Mouse (Mus musculus) limb, embryonic 14.5 days (tissue): Measurements from ENCODE around the gene Ctbs. TPM values are rescaled to one million over a fixed set of nuclear protein-coding genes. Genes with fewer than 3 reads are reported as not detected.

ENCODE experiments used
- ATAC-seq: fragments of 200-750 bp; cut with Nextera tagmentation; 2 replicates; pipeline ENCODE4 v1.8.0; 2017; ENCODE audit warnings: low read depth, moderate number of reproducible peaks, moderate TSS enrichment; ENCODE audit not compliant: low FRiP score
- DNase-seq: peaks from one replicate; pipeline ENCODE4 v3.0.0-alpha.2; 2015; ENCODE audit warnings: low spot score
- H3K27ac ChIP-seq: fragments of 300-500 bp; sonication (generic); replicated peaks from 2 replicates; pipeline ENCODE4 v1.5.1; 2014; ENCODE audit warnings: low read depth, mild to moderate bottlenecking, low read length, moderate library complexity, mixed read lengths
- H3K27me3 ChIP-seq: fragments of 300-500 bp; sonication (generic); 2 replicates; pipeline ENCODE4 v1.6.1; 2014; ENCODE audit warnings: low read length, mixed read lengths; ENCODE audit not compliant: control insufficient read depth, insufficient read depth
- H3K36me3 ChIP-seq: fragments of 300-500 bp; sonication (generic); 2 replicates; pipeline ENCODE4 v1.6.1; 2014; ENCODE audit warnings: mild to moderate bottlenecking, low read length, moderate library complexity, mixed read lengths; ENCODE audit not compliant: control insufficient read depth, insufficient read depth
- H3K4me1 ChIP-seq: fragments of 300-500 bp; sonication (generic); 2 replicates; pipeline ENCODE4 v1.6.1; 2014; ENCODE audit warnings: antibody characterized with exemption, low read length, mixed read lengths; ENCODE audit not compliant: control insufficient read depth, insufficient read depth
- H3K4me2 ChIP-seq: fragments of 300-500 bp; sonication (generic); replicated peaks from 2 replicates; pipeline ENCODE4 v1.6.1; 2014; ENCODE audit warnings: low read depth, mild to moderate bottlenecking, low read length, moderate library complexity; ENCODE audit not compliant: severe bottlenecking
- H3K4me3 ChIP-seq: fragments of 300-500 bp; sonication (generic); replicated peaks from 2 replicates; pipeline ENCODE4 v1.5.1; 2014; ENCODE audit warnings: low read length
- H3K9ac ChIP-seq: fragments of 300-500 bp; sonication (generic); 2 replicates; pipeline ENCODE4 v1.6.1; 2014; ENCODE audit warnings: mild to moderate bottlenecking, low read depth, low read length, moderate library complexity; ENCODE audit not compliant: severe bottlenecking
- H3K9me3 ChIP-seq: fragments of 300-500 bp; sonication (generic); 2 replicates; pipeline ENCODE4 v1.6.1; 2016; ENCODE audit warnings: low read length; ENCODE audit not compliant: control insufficient read depth
- POLR2A ChIP-seq: fragments of 200-500 bp; IDR thresholded peaks from 2 replicates; pipeline ENCODE4 v1.8.0; 2012; ENCODE audit warnings: inconsistent platforms, mild to moderate bottlenecking, moderate library complexity, borderline replicate concordance; ENCODE audit not compliant: insufficient read depth, insufficient read length; ENCODE audit errors: extremely low read depth
- WGBS: fragments of 180-500 bp; shearing (Covaris S2); extraction: QIAGEN DNeasy Blood & Tissue Kit; methylation state at CpG from one replicate; pipeline ENCODE4 v1.1.7; 2014; 5-methylcytosine and 5-hydroxymethylcytosine counted together
- polyA plus RNA-seq, 2 experiments: library from polyadenylated mRNA; depleted of rRNA in 1 of 2; stranded (reverse) in 1 of 2; unstranded in 1 of 2; fragments of >200 nt; fragmentation: Nextera tagmentation in 1 of 2; extraction: Ambion mirVana in 1 of 2; gene quantifications; 2 replicates each; pipeline versions ENCODE4 v1.2.1 to v1.2.3; 2012 to 2014

Gene Ctbs
- polyA plus RNA-seq, 2 experiments: 5.4 to 9.3 TPM

DNA sequence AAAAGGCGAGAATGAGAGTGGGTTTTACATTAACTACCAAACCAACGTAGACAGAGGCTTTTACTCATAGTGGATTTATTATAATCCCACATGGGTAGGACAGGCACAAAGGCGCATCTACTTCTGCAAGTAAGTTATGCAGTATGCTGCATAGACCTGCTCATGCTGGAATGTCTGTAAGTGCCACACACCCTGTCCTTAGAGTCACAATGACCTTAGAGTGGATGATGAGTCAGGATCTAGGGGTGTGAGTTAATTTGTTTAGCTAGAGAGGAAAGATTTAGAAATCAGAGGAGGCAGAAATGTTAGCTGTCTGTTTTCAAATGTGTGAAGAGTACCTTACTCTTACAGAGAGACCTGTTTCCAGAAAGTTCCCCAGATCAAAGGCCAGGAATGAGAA lies 2.0 kb upstream of the Ctbs start:
- TF ChIP-seq POLR2A: no peak
- no peaks in the 10 kb centered on the region for H3K4me1 ChIP-seq
- no peak overlapping the region for H3K9ac ChIP-seq
- no peak for ATAC-seq
- no peak overlapping the region for H3K4me2 ChIP-seq
- no peak overlapping the region for H3K4me3 ChIP-seq
- 81% methylated on average over 3 of the region's 3 CpGs for WGBS
- no peak overlapping the region for H3K27ac ChIP-seq
- no peaks in the 10 kb centered on the region for H3K27me3 ChIP-seq
- no peak for DNase-seq
- 0 out of 2 replicates have a peak, but pooled peaks cover 4% of the 10 kb centered on the region for H3K36me3 ChIP-seq
- H3K9me3 ChIP-seq: no peaks in the 10 kb centered on the region

DNA sequence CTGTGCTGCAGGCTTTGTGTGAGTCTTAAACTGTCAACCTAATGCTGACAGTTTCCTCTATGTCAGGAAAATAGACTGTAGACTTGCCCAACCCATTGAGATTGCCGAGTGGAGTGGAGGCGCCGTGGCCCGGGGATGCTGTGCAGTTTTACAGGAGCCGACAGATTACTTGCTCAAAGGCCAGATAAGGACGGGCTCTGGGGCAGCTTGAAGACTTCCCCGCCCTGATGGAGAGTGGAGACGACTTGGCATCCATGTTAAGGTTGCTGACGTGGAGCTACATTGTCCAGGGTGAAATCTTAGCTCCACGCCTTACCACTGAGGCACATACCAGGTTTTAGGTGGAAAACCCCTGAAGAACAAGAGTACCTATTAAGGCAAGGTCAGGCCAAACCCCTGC lies 1.2 kb upstream of the Ctbs start:
- 87% methylated on average over 10 of the region's 10 CpGs for WGBS
- H3K9ac ChIP-seq: no peak overlapping the region

DNA sequence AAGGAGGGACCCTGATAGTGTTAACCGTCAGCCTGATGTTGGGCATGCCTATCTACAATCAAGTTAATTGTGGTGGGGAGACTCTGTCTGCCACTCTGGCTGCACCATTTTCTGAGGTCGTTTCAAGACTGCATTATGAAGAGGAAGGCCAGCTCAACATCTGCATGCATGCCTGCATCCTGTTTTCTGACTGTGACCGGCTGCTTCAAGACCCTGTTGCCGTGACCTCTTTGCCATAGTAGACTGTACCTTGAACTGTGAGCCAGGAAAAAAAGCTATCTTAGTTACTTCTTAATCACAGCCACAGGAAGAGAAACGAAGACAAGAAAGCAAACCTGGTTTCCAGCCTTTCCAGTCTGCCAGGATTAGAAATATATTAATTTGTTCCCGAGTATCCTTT lies 626 bp upstream of the Ctbs start:
- H3K27me3 ChIP-seq: no peaks in the 10 kb centered on the region
- 62% methylated on average over 6 of the region's 6 CpGs for WGBS

More for the DNA sequence above, 1.2 kb upstream of the Ctbs start:
- ATAC-seq: no peak
- H3K4me1 ChIP-seq: no peaks in the 10 kb centered on the region
- TF ChIP-seq POLR2A: no peak
- H3K9me3 ChIP-seq: no peaks in the 10 kb centered on the region
- H3K4me3 ChIP-seq: no peak overlapping the region
- no peak for DNase-seq
- 0 out of 2 replicates have a peak, but pooled peaks cover 4% of the 10 kb centered on the region for H3K36me3 ChIP-seq
- no peak overlapping the region for H3K4me2 ChIP-seq
- H3K27ac ChIP-seq: no peak overlapping the region
- H3K27me3 ChIP-seq: no peaks in the 10 kb centered on the region

DNA sequence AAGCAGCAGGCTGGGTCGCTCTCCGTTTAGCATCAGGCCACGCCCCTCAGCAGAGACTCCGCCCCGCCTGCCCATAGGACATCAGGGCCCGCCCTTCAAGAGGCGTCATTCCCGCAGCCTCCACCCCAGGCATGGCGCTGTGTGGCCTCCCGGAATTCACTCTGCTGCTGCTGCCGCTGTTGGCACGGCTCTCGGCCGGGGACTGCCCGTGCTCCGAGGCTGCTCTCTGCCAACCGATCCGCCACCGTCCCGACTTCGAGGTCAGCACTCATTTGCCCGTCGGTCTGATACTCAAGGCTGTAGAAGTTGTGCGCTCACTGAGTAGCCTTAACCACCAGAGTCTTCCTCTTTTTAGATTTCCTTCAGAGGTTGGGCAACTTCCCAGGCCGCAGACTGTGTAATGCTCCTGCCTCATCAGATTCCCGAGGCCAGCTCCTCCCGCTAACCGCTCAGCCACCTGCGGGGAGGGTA lies 811 bp downstream of the Ctbs start:
- DNase-seq: peak; percentile 96
- H3K36me3 ChIP-seq: no peaks in the 10 kb centered on the region; the same call in 1 of the 2 replicates
- H3K9ac ChIP-seq: peak overlapping the region; percentile 77
- 1% methylated on average over 29 of the region's 29 CpGs for WGBS
- H3K27ac ChIP-seq: peak overlapping the region; percentile 80
- peak; percentile 92 for TF ChIP-seq POLR2A
- ATAC-seq: peak; percentile 99
- H3K9me3 ChIP-seq: no peaks in the 10 kb centered on the region
- no peaks in the 10 kb centered on the region for H3K4me1 ChIP-seq
- no peaks in the 10 kb centered on the region for H3K27me3 ChIP-seq
- peak overlapping the region; percentile 61 for H3K4me3 ChIP-seq
- peak overlapping the region; percentile 71 for H3K4me2 ChIP-seq

More for the DNA sequence above, 626 bp upstream of the Ctbs start:
- H3K4me2 ChIP-seq: no peak overlapping the region
- H3K36me3 ChIP-seq: 0 out of 2 replicates have a peak, but pooled peaks cover 4% of the 10 kb centered on the region
- no peak for TF ChIP-seq POLR2A
- ATAC-seq: no peak
- H3K9ac ChIP-seq: no peak overlapping the region
- no peaks in the 10 kb centered on the region for H3K4me1 ChIP-seq
- no peak for DNase-seq
- H3K27ac ChIP-seq: no peak overlapping the region
- H3K4me3 ChIP-seq: no peak overlapping the region
- H3K9me3 ChIP-seq: no peaks in the 10 kb centered on the region

DNA sequence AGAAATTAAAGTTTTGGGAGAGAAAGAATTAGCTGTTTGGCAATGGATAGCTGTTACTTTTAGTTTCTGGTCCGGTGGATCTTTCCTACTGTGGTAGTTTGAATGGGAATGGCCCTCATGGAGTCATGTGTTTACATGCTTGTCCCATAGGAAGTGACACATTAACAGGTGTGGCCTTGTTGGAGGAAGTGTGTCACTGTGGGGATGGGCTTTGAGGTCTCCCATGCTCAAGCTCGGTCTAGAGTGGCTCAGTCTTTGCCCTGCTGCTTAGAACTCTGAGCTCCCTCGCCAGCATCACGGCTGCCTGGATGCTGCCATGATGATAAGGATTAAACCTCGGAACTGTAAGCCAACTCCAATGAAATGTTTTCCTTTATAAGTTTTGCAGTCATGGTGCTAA lies 1.8 kb downstream of the Ctbs start:
- H3K4me3 ChIP-seq: no peak overlapping the region
- no peak overlapping the region for H3K27ac ChIP-seq
- WGBS: 87% methylated on average over 5 of the region's 5 CpGs
- H3K9me3 ChIP-seq: no peaks in the 10 kb centered on the region
- DNase-seq (no peak), ATAC-seq (no peak)
- no peak overlapping the region for H3K9ac ChIP-seq
- no peaks in the 10 kb centered on the region; the same call in 1 of the 2 replicates for H3K36me3 ChIP-seq
- no peak overlapping the region for H3K4me2 ChIP-seq
- H3K4me1 ChIP-seq: no peaks in the 10 kb centered on the region
- TF ChIP-seq POLR2A: no peak
- H3K27me3 ChIP-seq: no peaks in the 10 kb centered on the region

DNA sequence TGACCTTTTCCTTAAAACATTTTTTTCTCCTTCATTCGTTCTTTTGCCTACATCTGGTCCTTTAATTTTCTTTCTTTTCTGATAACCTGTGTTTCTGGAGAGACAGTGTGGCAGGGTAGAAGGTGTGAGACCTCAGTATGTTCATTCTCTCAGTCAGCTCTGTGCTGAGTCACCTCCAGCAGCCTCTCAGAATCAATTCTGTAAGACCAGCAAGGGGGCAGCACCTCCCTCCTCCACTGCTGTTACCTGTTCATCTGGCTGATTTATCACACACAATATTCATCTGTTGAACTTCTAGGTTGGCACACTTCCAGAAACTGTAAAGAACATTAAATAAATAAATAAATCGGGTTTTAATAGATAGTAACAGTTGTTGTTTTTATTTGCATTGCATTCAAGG lies 13.3 kb downstream of the Ctbs start:
- H3K27ac ChIP-seq: no peak overlapping the region
- no peak for TF ChIP-seq POLR2A
- H3K36me3 ChIP-seq: 0 out of 2 replicates have a peak, but pooled peaks cover 3% of the 10 kb centered on the region
- H3K27me3 ChIP-seq: no peaks in the 10 kb centered on the region
- H3K4me2 ChIP-seq: no peak overlapping the region
- 45% methylated on average over 2 of the region's 2 CpGs for WGBS
- no peak for ATAC-seq
- no peak overlapping the region for H3K9ac ChIP-seq
- no peaks in the 10 kb centered on the region for H3K9me3 ChIP-seq
- no peak for DNase-seq
- no peaks in the 10 kb centered on the region for H3K4me1 ChIP-seq
- no peak overlapping the region for H3K4me3 ChIP-seq
